Mouse (Mus musculus) neural tube, embryonic 15.5 days (tissue): Measurements from ENCODE around the gene Gm8104. TPM values are rescaled to one million over a fixed set of nuclear protein-coding genes. Genes with fewer than 3 reads are reported as not detected.
"Not testable (repeated sequence)": the region's sequence is repeated elsewhere in the genome, so short reads cannot be mapped to it uniquely, and the experiment has no call there.

Experiments
- ATAC-seq: fragments of 200-750 bp; cut with Nextera tagmentation; 2 replicates; pipeline ENCODE4 v1.8.0; 2017; ENCODE audit warnings: mild to moderate bottlenecking, moderate TSS enrichment, moderate library complexity; ENCODE audit not compliant: low FRiP score
- H3K27ac ChIP-seq: fragments of 300-500 bp; sonication (generic); replicated peaks from 2 replicates; pipeline ENCODE4 v1.5.1; 2015; ENCODE audit warnings: mild to moderate bottlenecking, inconsistent platforms
- H3K27me3 ChIP-seq: fragments of 300-500 bp; sonication (generic); replicated peaks from 2 replicates; pipeline ENCODE4 v1.6.1; 2015; ENCODE audit warnings: inconsistent platforms
- H3K36me3 ChIP-seq: fragments of 300-500 bp; sonication (generic); 2 replicates; pipeline ENCODE4 v1.6.1; 2015; ENCODE audit warnings: inconsistent platforms
- H3K4me1 ChIP-seq: fragments of 300-500 bp; sonication (generic); 2 replicates; pipeline ENCODE4 v1.6.1; 2015; ENCODE audit warnings: inconsistent platforms
- H3K4me2 ChIP-seq: fragments of 300-500 bp; sonication (generic); 2 replicates; pipeline ENCODE4 v1.6.1; 2015; ENCODE audit warnings: inconsistent platforms, mild to moderate bottlenecking, moderate library complexity
- H3K4me3 ChIP-seq: fragments of 300-500 bp; sonication (generic); replicated peaks from 2 replicates; pipeline ENCODE4 v1.5.1; 2015; ENCODE audit warnings: mild to moderate bottlenecking, inconsistent platforms
- H3K9ac ChIP-seq: fragments of 300-500 bp; sonication (generic); replicated peaks from 2 replicates; pipeline ENCODE4 v1.6.1; 2015; ENCODE audit warnings: mild to moderate bottlenecking, inconsistent platforms
- H3K9me3 ChIP-seq: fragments of 300-500 bp; sonication (generic); replicated peaks from 2 replicates; pipeline ENCODE4 v1.6.1; 2016; ENCODE audit warnings: inconsistent platforms
- WGBS: fragments of 180-500 bp; shearing (Covaris S2); methylation state at CpG from one replicate; pipeline ENCODE4 v1.1.7; 2015; ENCODE audit warnings: mixed read lengths; 5-methylcytosine and 5-hydroxymethylcytosine counted together
- polyA plus RNA-seq: library from polyadenylated mRNA; unstranded; fragments of >200 nt; fragmentation: Nextera tagmentation; extraction: Ambion mirVana; gene quantifications from 2 replicates; pipeline ENCODE4 v1.2.1, GENCODE M21; 2015

Gene Gm8104
- polyA plus RNA-seq: 0.20 TPM in 1 of 2 replicates, not detected in the other

- not testable (repeated sequence) for H3K36me3 ChIP-seq, H3K27ac ChIP-seq, H3K4me3 ChIP-seq, H3K4me1 ChIP-seq, ATAC-seq, H3K4me2 ChIP-seq, H3K27me3 ChIP-seq, H3K9ac ChIP-seq, H3K9me3 ChIP-seq
- WGBS: 81% methylated on average over 3 of the region's 3 CpGs
Measured at GRCm38 (mm10) chr14:43100301-43100700, at the start of gene Gm8104. Gene Gm8104 (plus strand): TSS chr14:43100601.

GRCm38 (mm10) chr14:43058063-43058462 is 42.3 kb upstream of the Gm8104 start:
- H3K4me2 ChIP-seq, H3K4me3 ChIP-seq, H3K36me3 ChIP-seq, H3K4me1 ChIP-seq, H3K9me3 ChIP-seq, ATAC-seq, H3K9ac ChIP-seq, H3K27ac ChIP-seq, H3K27me3 ChIP-seq: not testable (repeated sequence)
- WGBS: 80% methylated on average over 3 of the region's 3 CpGs

DNA sequence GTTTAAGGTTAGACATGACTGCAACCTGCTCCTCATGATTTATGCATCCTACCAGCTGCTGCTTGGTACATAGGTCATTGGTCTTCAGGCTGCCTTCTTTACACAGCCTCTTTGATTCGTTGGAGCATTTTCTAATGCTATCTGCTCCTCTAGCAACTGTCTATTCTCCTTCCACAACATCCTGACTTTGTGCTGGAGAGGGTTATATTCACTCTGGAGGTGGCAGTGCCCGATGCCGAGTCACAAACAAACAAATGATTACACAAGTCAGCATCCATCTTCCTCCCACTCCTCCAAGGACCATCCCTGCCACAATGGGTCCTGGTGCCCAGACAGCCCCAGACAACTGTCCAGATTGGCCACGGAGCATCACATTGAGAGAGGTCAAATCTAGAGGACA is 40.2 kb upstream of the Gm8104 start:
- not testable (repeated sequence) for H3K36me3 ChIP-seq, ATAC-seq, H3K9ac ChIP-seq, H3K4me1 ChIP-seq, H3K4me2 ChIP-seq, H3K4me3 ChIP-seq, H3K27me3 ChIP-seq, H3K9me3 ChIP-seq, H3K27ac ChIP-seq
- 69% methylated on average over 4 of the region's 4 CpGs for WGBS

GRCm38 (mm10) chr14:43076543-43076942 is 23.9 kb upstream of the Gm8104 start, which contains the start of gene Gm8094:
Gene Gm8094 (minus strand): TSS chr14:43076643.
- WGBS: 93% methylated on average over 2 of the region's 2 CpGs
- not testable (repeated sequence) for H3K27ac ChIP-seq

DNA sequence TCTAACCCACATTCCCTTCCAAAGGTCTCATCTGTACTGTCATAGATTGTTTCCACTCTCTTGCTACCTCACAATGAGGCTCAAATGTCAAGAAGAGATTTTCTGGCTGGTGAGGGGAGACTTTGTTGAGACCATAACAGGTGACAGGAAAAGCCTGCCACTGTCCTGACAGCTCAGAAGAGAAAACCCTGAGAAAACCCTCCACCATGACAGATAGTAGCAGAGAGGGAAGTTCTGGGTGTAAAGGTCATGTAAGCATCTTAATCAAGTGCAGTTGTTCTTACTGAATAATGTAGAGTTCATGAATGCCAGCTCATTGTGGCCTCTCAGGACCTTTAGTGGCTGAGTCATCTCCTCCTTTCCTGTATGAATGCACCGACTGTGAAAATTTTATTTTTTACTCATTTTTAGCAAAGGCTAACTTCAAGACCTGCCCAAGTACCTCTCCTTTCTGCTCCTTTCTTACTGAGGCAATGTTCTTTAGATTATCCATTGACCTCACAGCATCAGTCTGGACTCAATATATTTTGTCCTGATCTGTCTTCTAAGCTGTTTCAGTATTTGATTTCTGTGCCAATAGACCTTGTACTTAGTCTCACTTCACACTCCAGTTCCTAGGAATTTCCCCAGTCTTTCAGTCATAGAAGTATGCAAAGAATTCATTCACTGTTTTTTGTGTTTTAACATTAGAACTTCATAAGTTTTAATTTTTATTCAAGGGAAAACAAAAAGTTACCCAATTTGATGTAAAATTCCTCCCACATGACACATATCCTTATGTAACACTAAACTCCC is 15.3 kb upstream of the Gm8104 start:
- 95% methylated on average over 1 of the region's 1 CpGs for WGBS
- not testable (repeated sequence) for H3K4me1 ChIP-seq, ATAC-seq, H3K27ac ChIP-seq, H3K36me3 ChIP-seq, H3K9ac ChIP-seq, H3K4me3 ChIP-seq, H3K9me3 ChIP-seq, H3K27me3 ChIP-seq, H3K4me2 ChIP-seq

More at GRCm38 (mm10) chr14:43076543-43076942, 23.9 kb upstream of the Gm8104 start, which contains the start of gene Gm8094:
- not testable (repeated sequence) for H3K27me3 ChIP-seq, H3K4me3 ChIP-seq, H3K36me3 ChIP-seq, H3K4me1 ChIP-seq, H3K4me2 ChIP-seq, ATAC-seq, H3K9ac ChIP-seq, H3K9me3 ChIP-seq

DNA sequence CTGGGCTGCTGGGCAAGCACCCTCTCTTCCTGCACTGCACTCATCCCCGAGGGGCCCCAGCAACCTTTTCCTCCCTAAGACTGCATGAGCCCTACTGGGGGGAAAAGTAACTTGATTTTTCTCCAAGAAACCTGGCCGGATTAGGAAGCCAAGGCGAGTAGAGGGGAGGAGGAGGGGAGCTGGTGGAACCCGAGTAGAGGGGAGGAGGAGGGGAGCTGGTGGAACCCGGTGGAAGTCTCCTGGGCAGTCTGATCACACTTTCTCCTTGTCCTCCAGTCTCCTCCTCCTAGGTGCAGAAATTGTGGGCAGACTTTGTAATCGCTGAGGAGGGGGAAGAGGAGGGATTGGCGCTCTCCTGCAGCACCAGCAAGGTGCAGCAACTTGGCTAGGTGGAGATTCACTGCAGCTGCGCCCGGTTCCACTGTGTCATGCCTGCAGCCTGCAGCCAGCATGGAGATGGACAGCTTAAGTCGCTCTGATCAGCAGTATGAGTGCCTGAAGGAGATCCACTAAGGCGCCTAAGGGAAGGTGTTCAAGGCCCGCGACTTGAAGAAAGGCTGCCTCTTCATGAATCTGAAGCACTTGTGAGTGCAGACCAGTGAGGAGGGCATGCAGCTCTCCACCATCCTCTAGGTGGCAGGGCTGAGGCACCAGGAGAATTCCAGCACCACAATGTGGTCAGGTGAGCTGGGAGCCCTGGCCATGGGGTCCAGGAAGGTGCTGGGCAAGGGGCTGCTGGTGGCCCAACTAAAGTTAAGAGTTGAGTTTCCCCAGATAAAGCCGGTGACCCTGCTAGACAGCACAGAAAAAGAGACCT is 11.1 kb upstream of the Gm8104 start:
- not testable (repeated sequence) for H3K4me1 ChIP-seq, H3K4me3 ChIP-seq, H3K9me3 ChIP-seq, H3K36me3 ChIP-seq, ATAC-seq, H3K9ac ChIP-seq, H3K27me3 ChIP-seq, H3K27ac ChIP-seq, H3K4me2 ChIP-seq
- 39% methylated on average over 1 of the region's 14 CpGs for WGBS

- not testable (repeated sequence) for H3K27ac ChIP-seq, H3K4me3 ChIP-seq, ATAC-seq, H3K9ac ChIP-seq, H3K4me2 ChIP-seq, H3K36me3 ChIP-seq, H3K27me3 ChIP-seq, H3K9me3 ChIP-seq, H3K4me1 ChIP-seq
- 87% methylated on average over 3 of the region's 3 CpGs for WGBS
Measured at GRCm38 (mm10) chr14:43119673-43120072, 19.3 kb downstream of the Gm8104 start.

DNA sequence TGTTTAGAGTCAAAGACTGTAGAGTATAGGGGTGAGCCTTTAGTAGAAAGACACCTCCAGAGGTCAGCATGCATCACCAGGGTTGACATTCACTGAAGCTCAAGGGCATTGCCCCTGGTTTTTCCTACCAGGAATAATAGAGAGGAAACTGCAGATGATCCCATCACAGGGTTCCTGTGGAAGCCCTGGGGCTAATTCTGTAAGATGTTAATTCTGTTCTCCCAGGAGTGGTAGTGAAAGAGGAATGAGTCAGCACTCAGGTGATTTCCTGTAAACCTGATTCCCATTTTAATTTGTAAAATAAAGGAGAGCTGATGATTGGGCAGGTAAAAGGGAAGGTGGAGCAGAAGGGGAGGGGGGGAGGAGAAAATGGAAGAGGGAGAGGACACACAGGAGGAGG is 25.9 kb downstream of the Gm8104 start:
- not testable (repeated sequence) for H3K9ac ChIP-seq, H3K4me1 ChIP-seq, H3K9me3 ChIP-seq, H3K36me3 ChIP-seq, H3K27me3 ChIP-seq, H3K4me3 ChIP-seq, H3K27ac ChIP-seq, H3K4me2 ChIP-seq, ATAC-seq

Other genes with a start within 250 kb of the Gm8104 start
- not detected in 2 replicates for gene Gm21977, start 247.1 kb upstream of the Gm8104 start, polyA plus RNA-seq
- not detected in 2 replicates for gene Gm8082, start 107.0 kb upstream of the Gm8104 start, polyA plus RNA-seq
- not detected in 2 replicates for gene Gm10376, start 85.0 kb upstream of the Gm8104 start, polyA plus RNA-seq
- gene Gm8094, start 24.0 kb upstream of the Gm8104 start, polyA plus RNA-seq: not detected in 2 replicates
- gene Gm7233, start 79.3 kb downstream of the Gm8104 start, polyA plus RNA-seq: 0.15 TPM in 1 of 2 replicates, not detected in the other
- gene Gm8122, start 134.7 kb downstream of the Gm8104 start, polyA plus RNA-seq: not detected in 2 replicates
- gene Gm8126, start 158.0 kb downstream of the Gm8104 start, polyA plus RNA-seq: not detected in 2 replicates
- gene Gm9732, start 174.4 kb downstream of the Gm8104 start, polyA plus RNA-seq: not detected in 2 replicates
- not detected in 2 replicates for gene Gm8127, start 193.2 kb downstream of the Gm8104 start, polyA plus RNA-seq
- 0.20 TPM in 1 of 2 replicates, not detected in the other for gene 1700001F09Rik, start 247.2 kb downstream of the Gm8104 start, polyA plus RNA-seq